Mouse (Mus musculus) ES-Bruce4 (cell line): ENCODE measurements around the gene Gm26741.

Experiments
- CTCF ChIP-seq: IDR thresholded peaks from one replicate; pipeline ENCODE4 v1.8.1; 2011; ENCODE audit warnings: low read depth, low read length
- EP300 ChIP-seq: IDR thresholded peaks from 2 replicates; pipeline ENCODE4 v1.6.1; 2011; ENCODE audit warnings: low read depth, low read length; ENCODE audit not compliant: insufficient read depth
- POLR2A ChIP-seq: IDR thresholded peaks from one replicate; pipeline ENCODE4 v1.8.1; 2011; ENCODE audit warnings: low read length; ENCODE audit not compliant: insufficient read depth

- TF ChIP-seq EP300, result no peak
- no peak for TF ChIP-seq POLR2A
- no peak for TF ChIP-seq CTCF
These were observed 2.5 kb downstream of the Gm26741 start for GRCm38 (mm10) chr10:52360862-52361609.
